Mouse (Mus musculus): Measurements from ENCODE around the gene Mta2. TPM values are rescaled to one million over a fixed set of nuclear protein-coding genes. Genes with fewer than 3 reads are reported as not detected.
"Not testable (repeated sequence)": the region's sequence is repeated elsewhere in the genome, so short reads cannot be mapped to it uniquely, and the experiment has no call there.

The Mta2 gene
- total and polyA plus RNA-seq, 2 experiments from 2014 or later, result 86.4 to 87.8 TPM

GRCm38 (mm10) chr19:8966590-8967372 lies 25.1 kb downstream of the Mta2 start, which contains the start of gene Eef1g:
Gene Eef1g (plus strand): TSS chr19:8967041.
- H3K9ac ChIP-seq, result peak within 1 kb of the TSS; percentile 75
- DNase-seq (peak; percentile 99), ATAC-seq (peak; percentile 99)
- peaks cover 68% of the 10 kb centered on the region for H3K36me3 ChIP-seq (ENCODE audit: insufficient read depth)
- no peaks in the 10 kb centered on the region for H3K27me3 ChIP-seq (ENCODE audit: insufficient read depth, low read length)
- under 1% methylated on average over 51 of the region's 52 CpGs for WGBS
- TF ChIP-seq CTCF (IDR thresholded peaks at IDR 0.05; ENCODE audit: low read depth), result no peak
- no peaks in the 10 kb centered on the region; the same call in 1 of the 2 replicates for H3K4me1 ChIP-seq (ENCODE audit: insufficient read depth)
- peak within 1 kb of the TSS; percentile 79 for H3K27ac ChIP-seq (ENCODE audit: low read depth, low read length)
- H3K4me2 ChIP-seq (ENCODE audit: low read depth), result peak within 1 kb of the TSS; percentile 75
- H3K4me3 ChIP-seq (ENCODE audit: low read depth, low read length), result peak within 1 kb of the TSS; percentile 80
- no peaks in the 10 kb centered on the region for H3K9me3 ChIP-seq (ENCODE audit: low read length)

GRCm38 (mm10) chr19:8967373-8967743 lies 25.7 kb downstream of the Mta2 start:
- 0% methylated on average over 8 of the region's 8 CpGs for WGBS
- peak overlapping the region; percentile 79 for H3K27ac ChIP-seq (ENCODE audit: low read depth, low read length)
- no peak for ATAC-seq
- H3K9me3 ChIP-seq (ENCODE audit: low read length), result no peaks in the 10 kb centered on the region
- no peaks in the 10 kb centered on the region for H3K27me3 ChIP-seq (ENCODE audit: insufficient read depth, low read length)
- peak overlapping the region; percentile 80 for H3K4me3 ChIP-seq (ENCODE audit: low read depth, low read length)
- H3K4me1 ChIP-seq (ENCODE audit: insufficient read depth), result no peaks in the 10 kb centered on the region; the same call in 1 of the 2 replicates
- H3K9ac ChIP-seq, result peak overlapping the region; percentile 75
- peaks cover 69% of the 10 kb centered on the region for H3K36me3 ChIP-seq (ENCODE audit: insufficient read depth)
- H3K4me2 ChIP-seq (ENCODE audit: low read depth), result peak overlapping the region; percentile 75
- TF ChIP-seq CTCF (IDR thresholded peaks at IDR 0.05; ENCODE audit: low read depth), result no peak
- DNase-seq, result no peak

- no peaks in the 10 kb centered on the region for H3K27me3 ChIP-seq (ENCODE audit: insufficient read depth, low read length)
- no peaks in the 10 kb centered on the region; the same call in 1 of the 2 replicates for H3K4me1 ChIP-seq (ENCODE audit: insufficient read depth)
- H3K27ac ChIP-seq (ENCODE audit: low read depth, low read length), result peak overlapping the region; percentile 79
- no peak for ATAC-seq
- no peak for TF ChIP-seq CTCF (IDR thresholded peaks at IDR 0.05; ENCODE audit: low read depth)
- peak overlapping the region; percentile 80 for H3K4me3 ChIP-seq (ENCODE audit: low read depth, low read length)
- peak overlapping the region; percentile 75 for H3K9ac ChIP-seq
- H3K9me3 ChIP-seq (ENCODE audit: low read length), result no peaks in the 10 kb centered on the region
- H3K36me3 ChIP-seq (ENCODE audit: insufficient read depth), result peaks cover 69% of the 10 kb centered on the region
- no peak for DNase-seq
- peak overlapping the region; percentile 75 for H3K4me2 ChIP-seq (ENCODE audit: low read depth)
- WGBS, result 16% methylated on average over 9 of the region's 9 CpGs
Measured at GRCm38 (mm10) chr19:8967893-8968292, 26.2 kb downstream of the Mta2 start.

GRCm38 (mm10) chr19:8972491-8972890 lies 30.8 kb downstream of the Mta2 start:
- not testable (repeated sequence) for ATAC-seq
- H3K36me3 ChIP-seq (ENCODE audit: insufficient read depth), result peaks cover 67% of the 10 kb centered on the region
- 92% methylated on average over 8 of the region's 8 CpGs for WGBS

GRCm38 (mm10) chr19:8974638-8975037 lies 33.0 kb downstream of the Mta2 start:
- TF ChIP-seq CTCF (IDR thresholded peaks at IDR 0.05; ENCODE audit: low read depth), result no peak
- peaks cover 82% of the 10 kb centered on the region for H3K36me3 ChIP-seq (ENCODE audit: insufficient read depth)
- H3K4me1 ChIP-seq (ENCODE audit: insufficient read depth), result no peaks in the 10 kb centered on the region
- DNase-seq (no peak), ATAC-seq (no peak)
- H3K4me2 ChIP-seq (ENCODE audit: low read depth), result no peak overlapping the region
- H3K9ac ChIP-seq, result no peak overlapping the region
- WGBS, result 86% methylated on average over 1 of the region's 1 CpGs
- H3K27me3 ChIP-seq (ENCODE audit: insufficient read depth, low read length), result no peaks in the 10 kb centered on the region
- no peak overlapping the region for H3K4me3 ChIP-seq (ENCODE audit: low read depth, low read length)
- no peaks in the 10 kb centered on the region for H3K9me3 ChIP-seq (ENCODE audit: low read length)
- H3K27ac ChIP-seq (ENCODE audit: low read depth, low read length), result no peak overlapping the region

More at GRCm38 (mm10) chr19:8972491-8972890, 30.8 kb downstream of the Mta2 start:
- not testable (repeated sequence) for H3K27me3 ChIP-seq (ENCODE audit: insufficient read depth, low read length); H3K4me1 ChIP-seq (ENCODE audit: insufficient read depth); H3K27ac ChIP-seq (ENCODE audit: low read depth, low read length); H3K9ac ChIP-seq; H3K9me3 ChIP-seq (ENCODE audit: low read length); H3K4me3 ChIP-seq (ENCODE audit: low read depth, low read length); DNase-seq; H3K4me2 ChIP-seq (ENCODE audit: low read depth)

GRCm38 (mm10) chr19:8975491-8975890 lies 33.8 kb downstream of the Mta2 start:
- no peak for TF ChIP-seq CTCF (IDR thresholded peaks at IDR 0.05; ENCODE audit: low read depth)
- H3K36me3 ChIP-seq (ENCODE audit: insufficient read depth), result peaks cover 82% of the 10 kb centered on the region
- H3K4me2 ChIP-seq (ENCODE audit: low read depth), result no peak overlapping the region
- DNase-seq (no peak), ATAC-seq (no peak)
- H3K9me3 ChIP-seq (ENCODE audit: low read length), result no peaks in the 10 kb centered on the region
- no peaks in the 10 kb centered on the region for H3K4me1 ChIP-seq (ENCODE audit: insufficient read depth)
- H3K4me3 ChIP-seq (ENCODE audit: low read depth, low read length), result no peak overlapping the region
- H3K27me3 ChIP-seq (ENCODE audit: insufficient read depth, low read length), result no peaks in the 10 kb centered on the region
- WGBS, result 94% methylated on average over 2 of the region's 2 CpGs
- H3K9ac ChIP-seq, result no peak overlapping the region
- H3K27ac ChIP-seq (ENCODE audit: low read depth, low read length), result no peak overlapping the region

GRCm38 (mm10) chr19:8976535-8976934 lies 34.9 kb downstream of the Mta2 start:
- Histone ChIP-seq H3K4me3 (ENCODE audit: low read depth, low read length) (no peak overlapping the region), H3K36me3 (ENCODE audit: insufficient read depth) (peaks cover 74% of the 10 kb centered on the region), H3K9ac (no peak overlapping the region), H3K4me2 (ENCODE audit: low read depth) (no peak overlapping the region), H3K27ac (ENCODE audit: low read depth, low read length) (no peak overlapping the region), H3K9me3 (ENCODE audit: low read length) (no peaks in the 10 kb centered on the region), H3K27me3 (ENCODE audit: insufficient read depth, low read length) (no peaks in the 10 kb centered on the region), H3K4me1 (ENCODE audit: insufficient read depth) (no peaks in the 10 kb centered on the region)
- peak; percentile 59; the same call in 1 of the 2 replicates for ATAC-seq
- 47% methylated on average over 3 of the region's 3 CpGs for WGBS
- DNase-seq, result peak; percentile 61
- TF ChIP-seq CTCF (IDR thresholded peaks at IDR 0.05; ENCODE audit: low read depth), result peak; percentile 74

Measured in forebrain, postnatal 0 days (tissue).